Comparison of ENCODE assay signal across 18 mouse cellular contexts in the genomic region with DNA sequence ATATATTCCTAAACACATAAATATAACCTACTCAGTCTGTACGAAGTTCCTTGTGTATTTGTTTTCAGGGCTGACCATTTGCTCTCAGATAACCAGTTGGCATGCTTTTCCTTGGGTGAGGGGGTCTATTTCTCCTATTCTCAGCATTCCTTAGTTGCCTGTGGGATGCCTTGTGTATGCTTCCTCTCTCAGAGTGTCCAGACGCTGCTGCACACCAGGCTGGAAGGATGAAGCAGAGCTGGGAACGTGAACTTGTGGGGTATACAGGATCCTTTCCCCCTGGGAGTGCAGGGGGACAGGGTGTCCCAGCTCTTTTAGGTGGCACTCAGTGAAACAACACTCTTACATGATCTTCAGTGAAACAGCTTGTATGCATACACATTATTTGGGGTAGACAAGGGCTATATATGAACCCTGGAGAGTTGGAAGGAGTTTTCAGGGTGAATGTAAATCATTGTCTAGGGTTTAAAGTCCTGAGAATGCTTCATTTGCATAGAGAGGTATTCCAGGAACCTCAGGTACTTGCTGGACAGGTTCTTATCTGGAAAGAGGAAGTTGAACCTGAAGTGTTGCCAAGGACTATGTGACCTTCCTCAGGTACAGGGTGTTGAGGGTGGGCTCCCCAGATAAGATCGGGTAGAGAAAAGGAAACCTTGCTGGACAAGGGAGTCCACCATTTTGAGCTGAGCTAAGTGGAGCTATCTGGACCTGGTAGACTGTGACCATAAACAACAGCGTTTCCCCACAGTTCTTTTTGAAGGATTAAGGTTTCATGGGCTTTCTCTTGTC. TPM values are rescaled to one million over a fixed set of nuclear protein-coding genes. Genes with fewer than 3 reads are reported as not detected.
DNase-seq lines count a peak whose midpoint lies in the region; ATAC-seq and TF ChIP-seq lines count a peak whose summit lies in the region.
"Had no signal": no experiment of that assay in that cellular context is flagged by ENCODE, and none has a peak within 500 bp of the region (broad histone marks: within the 10 kb centered on the region; RNA-seq: fewer than 3 reads in every experiment).

No protein-coding gene starts in this region.

- no peak for TF ChIP-seq CTCF in lung, postnatal 0 days (IDR thresholded peaks at IDR 0.05)
- no peak for TF ChIP-seq CTCF in intestine, postnatal 0 days (IDR thresholded peaks at IDR 0.05; ENCODE audit: low read depth)
- no peak for TF ChIP-seq CTCF in thymus, adult 2 months (IDR thresholded peaks at IDR 0.05; ENCODE audit: borderline replicate concordance, control insufficient read depth, extremely low read depth, insufficient read depth, low read length, poor library complexity)

- ATAC-seq in lung, postnatal 0 days: peak; percentile 50; the same call in 1 of the 2 replicates
- peak; percentile 89 for ATAC-seq in intestine, postnatal 0 days

- H3K4me1 ChIP-seq in lung, postnatal 0 days (ENCODE audit: insufficient read depth, low read depth, low read length): no peaks in the 10 kb centered on the region
- no peaks in the 10 kb centered on the region for H3K4me1 ChIP-seq in intestine, postnatal 0 days (replicated peaks; ENCODE audit: control insufficient read depth, insufficient read depth, low read length)
- H3K4me1 ChIP-seq in thymus, adult 2 months (replicated peaks; ENCODE audit: control insufficient read depth, insufficient read depth, low read length): no peaks in the 10 kb centered on the region
- H3K4me1 ChIP-seq: embryonic facial prominence, embryonic 15.5 days; heart, embryonic 15.5 days; hindbrain, embryonic 10.5 days; neural tube, embryonic 12.5 days had no signal

- no peak for TF ChIP-seq POLR2A in thymus, adult 2 months (IDR thresholded peaks at IDR 0.05; ENCODE audit: control insufficient read depth, extremely low read depth, insufficient read depth, low read length, poor library complexity)

- 51% methylated on average over 5 of the region's 5 CpGs for WGBS in lung, postnatal 0 days
- WGBS in intestine, postnatal 0 days: 35% methylated on average over 5 of the region's 5 CpGs
- 78% methylated on average over 5 of the region's 5 CpGs for WGBS in thymus, adult 2 months

- peak; percentile 30 for DNase-seq in lung, postnatal 0 days (ENCODE audit: low spot score)
- no peak for DNase-seq in lung, postnatal 14 days
- peak; percentile 19 for DNase-seq in kidney, postnatal 14 days
- DNase-seq in yolk sac, embryonic 10.5 days (ENCODE audit: low spot score): peak; percentile 48
- DNase-seq in frontal cortex, adult 2 months (ENCODE audit: extremely low spot score in 1 of 2, low spot score in 1 of 2): no peak
- DNase-seq in thymus, adult 2 months: no peak
- DNase-seq: adrenal gland, adult 8-10 months; cerebellum, adult 2 months; layer of hippocampus, postnatal 36 days; liver, embryonic 13.5 days; right cerebral cortex, postnatal 25 days; thymus, postnatal 25 days had no signal

- H3K9ac ChIP-seq in lung, postnatal 0 days (replicated peaks; ENCODE audit: low read depth): no peak overlapping the region
- no peak overlapping the region for H3K9ac ChIP-seq in intestine, postnatal 0 days (ENCODE audit: low read depth, low read length)
- H3K9ac ChIP-seq: embryonic facial prominence, embryonic 15.5 days; heart, embryonic 15.5 days; liver, embryonic 13.5 days; neural tube, embryonic 12.5 days had no signal

- no peak overlapping the region for H3K4me3 ChIP-seq in lung, postnatal 0 days (ENCODE audit: low read depth, low read length)
- H3K4me3 ChIP-seq in intestine, postnatal 0 days (ENCODE audit: low read depth, low read length): no peak overlapping the region
- H3K4me3 ChIP-seq in thymus, adult 2 months (ENCODE audit: control insufficient read depth, insufficient read depth, low read length): no peak overlapping the region
- H3K4me3 ChIP-seq: embryonic facial prominence, embryonic 15.5 days; heart, embryonic 15.5 days; hindbrain, embryonic 10.5 days; liver, embryonic 13.5 days; megakaryocyte, embryonic 14.5 days; neural tube, embryonic 12.5 days had no signal

- H3K36me3 ChIP-seq in lung, postnatal 0 days (ENCODE audit: insufficient read depth, low read length): no peaks in the 10 kb centered on the region
- no peaks in the 10 kb centered on the region for H3K36me3 ChIP-seq in intestine, postnatal 0 days (ENCODE audit: control insufficient read depth, insufficient read depth)
- H3K36me3 ChIP-seq in thymus, adult 2 months (ENCODE audit: control insufficient read depth, insufficient read depth, low read length): no peaks in the 10 kb centered on the region
- H3K36me3 ChIP-seq: embryonic facial prominence, embryonic 15.5 days; heart, embryonic 15.5 days; hindbrain, embryonic 10.5 days; liver, embryonic 13.5 days; neural tube, embryonic 12.5 days had no signal

- H3K4me2 ChIP-seq in lung, postnatal 0 days (replicated peaks; ENCODE audit: low read depth, low read length): no peak overlapping the region
- H3K4me2 ChIP-seq in intestine, postnatal 0 days (replicated peaks; ENCODE audit: low read depth): peak overlapping the region; percentile 44
- H3K4me2 ChIP-seq: embryonic facial prominence, embryonic 15.5 days; heart, embryonic 15.5 days; liver, embryonic 13.5 days; neural tube, embryonic 12.5 days had no signal

- H3K27me3 ChIP-seq in lung, postnatal 0 days (replicated peaks; ENCODE audit: insufficient read depth, low read length): no peaks in the 10 kb centered on the region
- H3K27me3 ChIP-seq in intestine, postnatal 0 days (replicated peaks; ENCODE audit: control insufficient read depth, insufficient read depth, low read length): no peaks in the 10 kb centered on the region
- H3K27me3 ChIP-seq in thymus, adult 2 months (ENCODE audit: control insufficient read depth, insufficient read depth, low read length): no peaks in the 10 kb centered on the region
- H3K27me3 ChIP-seq: embryonic facial prominence, embryonic 15.5 days; heart, embryonic 15.5 days; liver, embryonic 13.5 days; neural tube, embryonic 12.5 days had no signal

- H3K27ac ChIP-seq in lung, postnatal 0 days (ENCODE audit: low read length): no peak overlapping the region
- H3K27ac ChIP-seq in intestine, postnatal 0 days (ENCODE audit: low read depth, low read length): peak overlapping the region; percentile 60
- no peak overlapping the region for H3K27ac ChIP-seq in thymus, adult 2 months (ENCODE audit: control insufficient read depth, insufficient read depth, low read length)
- H3K27ac ChIP-seq: embryonic facial prominence, embryonic 15.5 days; heart, embryonic 15.5 days; hindbrain, embryonic 10.5 days; liver, embryonic 13.5 days; neural tube, embryonic 12.5 days had no signal

- TF ChIP-seq EP300 in lung, postnatal 0 days (IDR thresholded peaks at IDR 0.05): no peak

- H3K9me3 ChIP-seq in lung, postnatal 0 days (ENCODE audit: low read length): no peaks in the 10 kb centered on the region
- H3K9me3 ChIP-seq in intestine, postnatal 0 days (ENCODE audit: control insufficient read depth): no peaks in the 10 kb centered on the region
- H3K9me3 ChIP-seq: embryonic facial prominence, embryonic 15.5 days; heart, embryonic 15.5 days; hindbrain, embryonic 10.5 days; liver, embryonic 13.5 days; neural tube, embryonic 12.5 days had no signal

RNA-seq across cellular contexts. Expression of a gene that starts 38.6 kb away (rescaled TPM):
- 4.6 and 4.9 TPM in 2 replicates for polyA plus RNA-seq in lung, postnatal 0 days (2015; fragmentation: Nextera tagmentation; extraction: Ambion mirVana)
- polyA plus RNA-seq in intestine, postnatal 0 days (2015; fragmentation: Nextera tagmentation; extraction: Ambion mirVana): 273 and 282 TPM in 2 replicates
- 11.3 and 11.9 TPM in 2 replicates for polyA plus RNA-seq in frontal cortex, adult 2 months (2012; rRNA removed)
- polyA plus RNA-seq in thymus, adult 2 months (2012; rRNA removed): 4.0 and 4.1 TPM in 2 replicates

RNA-seq across cellular contexts. Expression of a gene that starts 44.3 kb away (rescaled TPM):
- 0.07 and 0.13 TPM in 2 replicates for polyA plus RNA-seq in lung, postnatal 0 days (2015; fragmentation: Nextera tagmentation; extraction: Ambion mirVana)
- polyA plus RNA-seq in intestine, postnatal 0 days (2015; fragmentation: Nextera tagmentation; extraction: Ambion mirVana): 3.9 and 4.2 TPM in 2 replicates
- polyA plus RNA-seq in frontal cortex, adult 2 months (2012; rRNA removed): 0.23 and 0.42 TPM in 2 replicates
- polyA plus RNA-seq in thymus, adult 2 months (2012; rRNA removed): 0.04 TPM in 1 of 2 replicates, not detected in the other

Comparison
In these comparisons a context has a peak if more than half of its experiments do, and no peak if none do; other contexts are left out.
1. DNase-seq: peak in lung, postnatal 0 days (single experiment), kidney, postnatal 14 days (single experiment) and yolk sac, embryonic 10.5 days (single experiment); none in lung, postnatal 14 days (single experiment), frontal cortex, adult 2 months (0 of 2) and thymus, adult 2 months (single experiment).
2. RNA of a gene that starts 38.6 kb away (polyA plus RNA-seq): 273 to 282 TPM in intestine, postnatal 0 days; 11.3 to 11.9 TPM in frontal cortex, adult 2 months, 4.6 to 4.9 TPM in lung, postnatal 0 days and 4.0 to 4.1 TPM in thymus, adult 2 months; every median in the first group is over 10 times any median in the second.